ENCODE assay signal across 10 mouse cellular contexts in the genomic region with DNA sequence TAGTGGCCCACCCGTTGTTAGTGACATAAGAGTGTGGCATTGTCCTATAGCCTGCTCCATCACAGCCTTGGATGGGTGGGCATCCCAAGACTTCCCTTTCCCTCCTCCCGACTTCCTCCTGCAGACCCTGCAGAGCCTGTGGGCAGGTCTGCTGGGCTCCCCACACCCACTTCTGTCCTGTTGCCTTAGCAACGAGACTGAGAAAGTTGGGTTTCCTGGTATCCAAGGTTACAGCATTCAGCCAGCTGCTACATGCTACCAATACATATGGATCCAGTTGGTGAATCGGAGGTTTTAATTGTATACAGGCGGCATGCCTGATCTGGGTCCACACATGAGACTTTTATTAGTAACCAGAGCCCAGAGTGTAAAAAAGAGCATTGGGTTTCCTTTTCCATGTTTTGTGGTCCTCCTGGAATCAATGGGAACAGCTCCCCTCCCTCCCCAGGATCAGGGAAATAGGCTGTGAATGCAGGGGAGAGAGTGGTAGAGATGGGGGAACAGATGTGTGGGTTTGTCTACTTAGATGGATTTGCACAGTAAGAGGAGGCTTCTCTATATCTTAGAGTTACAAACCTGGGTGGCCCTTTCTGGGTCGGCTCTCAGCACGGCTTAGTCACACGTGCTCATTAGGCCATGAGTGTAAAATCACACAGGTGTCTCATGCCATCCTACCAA. TPM values are rescaled to one million over a fixed set of nuclear protein-coding genes. Genes with fewer than 3 reads are reported as not detected.
DNase-seq lines count a peak whose midpoint lies in the region; ATAC-seq and TF ChIP-seq lines count a peak whose summit lies in the region.
"Had no signal": no experiment of that assay in that cellular context is flagged by ENCODE, and none has a peak within 500 bp of the region (broad histone marks: within the 10 kb centered on the region; RNA-seq: fewer than 3 reads in every experiment).

No protein-coding gene starts in this region.

- WGBS in forebrain, embryonic 12.5 days, result 55% methylated on average over 8 of the region's 8 CpGs
- 32% methylated on average over 8 of the region's 8 CpGs for WGBS in midbrain, embryonic 16.5 days
- 69% methylated on average over 8 of the region's 8 CpGs for WGBS in intestine, embryonic 15.5 days

- H3K9ac ChIP-seq in forebrain, embryonic 12.5 days, result no peak overlapping the region
- H3K9ac ChIP-seq in midbrain, embryonic 16.5 days (ENCODE audit: low read depth, low read length), result no peak overlapping the region
- H3K9ac ChIP-seq in intestine, embryonic 15.5 days, result no peak overlapping the region

- peak overlapping the region; percentile 77 for H3K27ac ChIP-seq in cortical plate, adult 2 months (ENCODE audit: insufficient read depth, low read length)
- H3K27ac ChIP-seq in forebrain, embryonic 12.5 days, result peak overlapping the region; percentile 69
- H3K27ac ChIP-seq in midbrain, embryonic 16.5 days (ENCODE audit: low read length), result peak overlapping the region; percentile 85
- H3K27ac ChIP-seq in intestine, embryonic 15.5 days, result no peak overlapping the region
- H3K27ac ChIP-seq: kidney, postnatal 0 days had no signal

- ATAC-seq in forebrain, embryonic 12.5 days (ENCODE audit: low FRiP score), result peak; percentile 94
- ATAC-seq in midbrain, embryonic 16.5 days, result peak; percentile 95
- ATAC-seq in intestine, embryonic 15.5 days, result no peak

- DNase-seq in layer of hippocampus, postnatal 10 days (ENCODE audit: low spot score in 2 of 2), result peak; percentile 37 to 46
- DNase-seq in cerebellum, postnatal 36 days, result no peak
- no peak for DNase-seq in ovary, postnatal 14 days (ENCODE audit: low spot score)
- DNase-seq in cerebellum, postnatal 4 days (ENCODE audit: low spot score in 2 of 2), result no peak

- H3K27me3 ChIP-seq in forebrain, embryonic 12.5 days, result no peaks in the 10 kb centered on the region
- no peaks in the 10 kb centered on the region for H3K27me3 ChIP-seq in midbrain, embryonic 16.5 days (ENCODE audit: control insufficient read depth, insufficient read depth, low read depth, low read length)
- no peaks in the 10 kb centered on the region for H3K27me3 ChIP-seq in intestine, embryonic 15.5 days (replicated peaks)

- H3K4me2 ChIP-seq in forebrain, embryonic 12.5 days, result 0 out of 2 replicates have a peak overlapping the region, but pooled peaks have one; percentile 8
- peak overlapping the region; percentile 33 for H3K4me2 ChIP-seq in midbrain, embryonic 16.5 days (ENCODE audit: low read length)
- H3K4me2 ChIP-seq in intestine, embryonic 15.5 days (replicated peaks), result no peak overlapping the region

- H3K9me3 ChIP-seq in forebrain, embryonic 12.5 days, result peaks cover 4% of the 10 kb centered on the region; the same call in 1 of the 2 replicates
- no peaks in the 10 kb centered on the region for H3K9me3 ChIP-seq in midbrain, embryonic 16.5 days (replicated peaks; ENCODE audit: control insufficient read depth, low read length, poor library complexity, severe bottlenecking)
- H3K9me3 ChIP-seq in intestine, embryonic 15.5 days, result no peaks in the 10 kb centered on the region

- no peaks in the 10 kb centered on the region for H3K36me3 ChIP-seq in forebrain, embryonic 12.5 days (replicated peaks)
- H3K36me3 ChIP-seq in midbrain, embryonic 16.5 days (ENCODE audit: control insufficient read depth, insufficient read depth, low read length), result no peaks in the 10 kb centered on the region
- H3K36me3 ChIP-seq in intestine, embryonic 15.5 days, result no peaks in the 10 kb centered on the region
- H3K36me3 ChIP-seq: G1E had no signal

- no peak overlapping the region for H3K4me3 ChIP-seq in cortical plate, adult 2 months (ENCODE audit: insufficient read depth, low read length)
- no peak overlapping the region for H3K4me3 ChIP-seq in forebrain, embryonic 12.5 days (replicated peaks)
- H3K4me3 ChIP-seq in midbrain, embryonic 16.5 days (ENCODE audit: low read depth, low read length), result no peak overlapping the region
- no peak overlapping the region for H3K4me3 ChIP-seq in intestine, embryonic 15.5 days (replicated peaks)

- TF ChIP-seq POLR2A in cortical plate, adult 2 months (IDR thresholded peaks at IDR 0.05; ENCODE audit: extremely low read depth, insufficient read depth, low read length), result no peak

- TF ChIP-seq CTCF in cortical plate, adult 2 months (IDR thresholded peaks at IDR 0.05; ENCODE audit: extremely low read depth, insufficient read depth, low read length), result no peak

- H3K4me1 ChIP-seq in cortical plate, adult 2 months (ENCODE audit: control insufficient read depth, insufficient read depth, low read length), result peaks cover 9% of the 10 kb centered on the region
- H3K4me1 ChIP-seq in forebrain, embryonic 12.5 days, result peaks cover 16% of the 10 kb centered on the region
- peaks cover 17% of the 10 kb centered on the region for H3K4me1 ChIP-seq in midbrain, embryonic 16.5 days (ENCODE audit: control insufficient read depth, insufficient read depth, low read length)
- H3K4me1 ChIP-seq in intestine, embryonic 15.5 days (replicated peaks), result no peaks in the 10 kb centered on the region

RNA-seq across cellular contexts. Expression of a gene that starts 45.7 kb away (rescaled TPM):
- 94.9 and 95.4 TPM in 2 replicates for polyA plus RNA-seq in cortical plate, adult 2 months (2012; rRNA removed)
- 463 and 489 TPM in 2 replicates for polyA plus RNA-seq in forebrain, embryonic 12.5 days (2016; fragmentation: Nextera tagmentation; extraction: Ambion mirVana)
- total RNA-seq in layer of hippocampus, postnatal 10 days (2021), result 100 to 1,000 TPM; 249 to 317 TPM
- 495 and 501 TPM in 2 replicates for polyA plus RNA-seq in midbrain, embryonic 16.5 days (2015; fragmentation: Nextera tagmentation; extraction: Ambion mirVana)
- polyA plus RNA-seq in intestine, embryonic 15.5 days (2015; fragmentation: Nextera tagmentation; extraction: Ambion mirVana), result 544 and 685 TPM in 2 replicates

Comparison
In these comparisons a context has a peak if more than half of its experiments do, and no peak if none do; other contexts are left out.
1. DNase-seq: peak in layer of hippocampus, postnatal 10 days (2 of 2); none in cerebellum, postnatal 36 days (0 of 2), ovary, postnatal 14 days (single experiment) and cerebellum, postnatal 4 days (0 of 2).